Mouse (Mus musculus): Measurements from ENCODE around the gene Smok3b.
"Not testable (repeated sequence)": the region's sequence is repeated elsewhere in the genome, so short reads cannot be mapped to it uniquely, and the experiment has no call there.

Gene Smok3b

DNA sequence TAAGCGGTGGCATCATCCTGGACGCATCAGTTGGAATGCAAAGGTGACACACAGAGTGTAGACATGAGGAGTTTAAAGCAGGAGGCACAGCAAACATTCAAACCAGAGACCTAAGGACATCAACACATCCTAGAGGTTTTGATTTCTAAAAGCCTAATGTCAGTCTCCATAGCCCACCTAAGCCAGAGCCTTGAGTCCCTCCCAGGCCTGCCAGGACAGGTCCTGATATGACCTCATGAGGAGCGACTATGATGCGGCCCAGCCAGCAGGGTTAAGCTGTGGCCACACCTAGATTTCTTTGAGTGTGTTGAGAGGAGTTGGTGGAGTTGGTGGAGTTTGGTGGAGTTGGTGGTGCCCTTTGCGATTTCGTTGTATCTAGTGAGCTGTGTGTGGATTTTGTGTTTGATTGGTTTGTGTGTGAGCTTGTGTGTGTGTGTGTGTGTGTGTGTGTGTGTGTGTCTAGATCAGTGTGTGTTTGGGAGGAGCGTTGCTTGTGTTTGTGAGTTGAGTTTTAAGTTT is at the start of gene Smok3b, which contains the start of gene Smok3a:
TSS of gene Smok3b (plus strand) at position 469 of the 519 bp plus-strand sequence.
TSS of gene Smok3a (plus strand) at position 301 of the 519 bp plus-strand sequence.
- not testable (repeated sequence) for DNase-seq

- no peak for DNase-seq
These were observed 48.1 kb upstream of the Smok3b start for GRCm38 (mm10) chr5:137973161-137973560.

DNA sequence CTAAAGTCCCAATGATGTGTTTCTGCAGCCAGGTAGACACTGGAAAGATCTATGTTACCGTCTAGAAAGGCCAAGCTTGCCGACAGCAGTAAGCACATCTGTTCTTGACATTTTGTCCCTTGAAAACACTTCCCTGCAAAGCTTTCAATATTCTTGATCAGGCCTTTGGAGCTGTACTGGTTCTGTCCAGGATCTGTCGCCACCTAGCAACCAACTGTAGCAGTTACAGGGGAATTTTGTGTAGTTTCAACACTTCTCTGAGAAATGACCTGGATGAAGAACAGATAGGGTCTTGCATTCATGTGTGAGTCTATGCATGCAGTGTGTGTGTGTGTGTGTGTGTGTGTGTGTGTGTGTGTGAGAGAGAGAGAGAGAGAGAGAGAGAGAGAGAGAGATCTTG is 47.5 kb upstream of the Smok3b start:
- DNase-seq: no peak

DNA sequence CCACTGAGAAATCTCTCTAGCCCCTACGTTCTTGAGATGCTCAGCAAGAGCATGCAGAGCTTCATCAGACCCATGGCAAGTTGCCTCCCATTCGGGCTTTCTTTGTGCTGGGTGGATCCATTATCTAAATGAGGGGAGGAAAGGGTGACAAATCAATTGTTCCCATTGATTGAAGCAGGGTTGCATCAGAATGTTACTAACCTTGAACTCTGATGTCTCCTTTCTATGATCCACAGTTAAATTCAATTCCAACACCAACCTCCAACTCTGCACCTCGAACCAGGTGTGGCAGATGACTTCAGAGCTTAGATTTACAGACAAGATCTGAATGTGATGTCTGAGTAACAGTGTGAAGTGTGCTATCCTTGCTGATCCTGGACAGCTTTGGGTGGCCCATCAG is 46.5 kb upstream of the Smok3b start:
- DNase-seq: no peak

DNA sequence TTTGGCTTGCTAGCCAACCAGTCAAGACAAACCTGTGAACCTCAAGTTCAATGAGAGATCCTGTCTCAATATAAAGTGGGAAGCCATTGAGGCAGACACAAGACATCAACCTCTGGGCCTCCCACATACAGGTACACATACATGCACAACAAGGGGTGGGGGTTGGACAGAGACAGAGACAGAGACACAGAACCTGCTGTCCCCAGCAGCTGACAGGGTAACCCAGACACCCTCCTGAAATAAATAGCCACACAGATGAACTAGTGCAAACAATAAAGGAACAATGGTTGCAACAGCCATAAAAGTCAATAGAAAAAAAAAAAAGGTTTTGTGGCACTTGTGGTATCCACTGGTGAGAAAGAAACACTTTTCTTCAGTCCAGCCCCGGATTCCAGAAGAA is 45.8 kb upstream of the Smok3b start:
- no peak for DNase-seq

DNA sequence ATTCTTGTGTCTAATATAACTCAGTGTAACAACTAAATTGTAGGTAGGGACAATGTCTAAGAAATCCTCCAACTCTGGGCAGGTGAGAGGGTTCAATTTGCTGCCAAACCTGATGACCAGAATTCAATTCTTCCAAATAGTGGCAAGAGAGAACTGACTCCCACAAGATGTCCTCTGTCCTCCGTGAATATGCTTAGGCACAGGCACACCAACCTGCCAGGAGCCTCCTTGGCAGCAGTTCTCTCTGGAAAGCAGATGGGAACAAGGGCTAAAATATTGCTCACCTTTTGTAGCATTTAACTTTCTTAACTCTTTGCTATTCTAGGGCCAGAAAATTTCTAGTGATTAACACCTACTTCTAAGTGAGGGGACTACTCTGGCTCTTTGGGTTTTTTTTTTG is 43.9 kb upstream of the Smok3b start:
- no peak for DNase-seq

GRCm38 (mm10) chr5:137979081-137979480 is 42.1 kb upstream of the Smok3b start:
- DNase-seq: no peak

DNA sequence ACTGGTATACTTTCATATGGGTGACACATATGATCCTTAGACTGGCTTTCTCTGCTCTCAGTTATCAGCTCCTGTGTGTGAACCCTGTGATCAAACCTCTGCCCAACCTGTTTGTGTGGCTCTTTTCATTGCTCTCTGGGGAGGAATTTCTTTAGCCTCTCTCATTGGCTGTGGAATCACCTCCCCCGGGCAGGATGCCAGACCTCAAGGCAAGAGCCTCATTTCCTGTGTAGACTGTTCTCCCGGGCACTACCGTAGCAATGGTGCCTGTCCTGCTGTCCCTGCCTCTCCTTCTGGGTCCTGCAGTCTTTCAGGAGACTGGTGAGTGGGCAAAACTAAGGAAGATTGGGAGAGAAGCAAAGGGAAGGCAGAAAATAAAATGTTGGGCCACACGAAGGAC is 39.9 kb upstream of the Smok3b start, which contains the start of gene Azgp1:
TSS of gene Azgp1 (plus strand) at position 221 of the 400 bp plus-strand sequence.
- DNase-seq: peak; percentile 57 to 66

- no peak for DNase-seq
These were observed 34.9 kb upstream of the Smok3b start for GRCm38 (mm10) chr5:137986351-137986750.

DNA sequence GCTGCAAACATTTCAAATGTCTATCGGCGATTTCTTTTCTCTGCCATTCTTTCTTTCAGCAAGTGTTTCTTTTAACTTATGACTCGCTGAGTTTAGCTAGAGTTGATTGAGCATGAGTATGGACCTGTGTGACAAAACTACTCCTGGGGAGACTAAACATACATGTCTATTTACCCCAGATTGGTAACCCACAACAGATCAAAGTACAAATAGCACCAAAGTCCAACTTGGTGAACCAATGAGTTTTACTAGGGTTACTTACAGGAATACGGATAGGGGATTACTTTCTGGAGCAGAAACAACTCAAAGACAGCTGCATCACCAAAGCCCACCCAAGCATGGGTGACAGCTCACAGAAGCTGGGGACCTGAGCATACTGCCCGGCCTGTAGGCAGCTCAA is 11.8 kb upstream of the Smok3b start:
- DNase-seq: no peak

- no peak for DNase-seq
These were observed 8.8 kb upstream of the Smok3b start for GRCm38 (mm10) chr5:138012382-138012781.

DNA sequence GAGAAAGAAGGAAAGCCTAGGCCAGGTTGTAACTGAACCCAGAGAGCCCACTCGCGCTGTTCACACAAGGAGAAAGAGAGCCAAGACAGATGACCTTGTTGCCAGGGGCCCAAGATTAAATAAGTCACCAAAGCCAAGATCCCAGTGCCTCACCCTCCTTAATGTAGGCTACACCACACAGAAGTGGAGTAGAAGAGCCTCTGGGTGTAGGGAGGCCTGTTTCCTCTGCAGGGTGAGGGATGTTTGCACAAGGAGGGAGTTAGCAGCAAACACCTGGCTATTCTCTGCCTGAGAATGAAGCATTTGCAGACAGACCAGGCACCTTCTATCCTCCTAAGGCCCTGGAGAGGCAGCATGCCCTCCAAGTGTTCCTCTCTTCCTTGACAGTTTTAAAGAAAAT is 4.7 kb upstream of the Smok3b start:
- DNase-seq: no peak

- DNase-seq: no peak
These were observed 4.2 kb upstream of the Smok3b start for GRCm38 (mm10) chr5:138016997-138017396.

DNA sequence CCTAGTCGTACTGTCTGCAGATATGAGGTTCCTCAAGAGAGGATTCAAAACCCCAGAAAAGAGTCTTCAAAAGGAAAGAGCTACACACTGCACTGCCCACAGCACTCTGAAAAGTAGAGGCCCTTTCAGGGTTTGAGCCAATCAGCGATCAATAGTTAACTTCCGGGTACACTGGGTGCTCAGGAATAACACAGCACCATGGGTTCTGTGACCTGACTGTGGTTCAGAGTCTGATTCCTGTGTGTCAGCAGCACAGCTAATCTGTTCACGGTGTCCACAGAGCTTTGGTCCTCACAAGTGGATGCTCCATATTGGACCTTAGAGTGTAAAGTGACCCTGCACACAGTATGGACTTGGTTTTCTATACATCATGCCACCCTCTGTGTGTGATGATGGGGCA is 1.7 kb upstream of the Smok3b start:
- DNase-seq: not testable (repeated sequence)

DNA sequence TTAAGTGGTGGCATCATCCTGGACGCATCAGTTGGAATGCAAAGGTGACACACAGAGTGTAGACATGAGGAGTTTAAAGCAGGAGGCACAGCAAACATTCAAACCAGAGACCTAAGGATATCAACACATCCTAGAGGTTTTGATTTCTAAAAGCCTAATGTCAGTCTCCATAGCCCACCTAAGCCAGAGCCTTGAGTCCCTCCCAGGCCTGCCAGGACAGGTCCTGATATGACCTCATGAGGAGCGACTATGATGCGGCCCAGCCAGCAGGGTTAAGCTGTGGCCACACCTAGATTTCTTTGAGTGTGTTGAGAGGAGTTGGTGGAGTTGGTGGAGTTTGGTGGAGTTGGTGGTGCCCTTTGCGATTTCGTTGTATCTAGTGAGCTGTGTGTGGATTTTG is 31.7 kb downstream of the Smok3b start, which contains the start of gene Smok3c:
TSS of gene Smok3c (plus strand) at position 301 of the 400 bp plus-strand sequence.
- DNase-seq: not testable (repeated sequence)

DNA sequence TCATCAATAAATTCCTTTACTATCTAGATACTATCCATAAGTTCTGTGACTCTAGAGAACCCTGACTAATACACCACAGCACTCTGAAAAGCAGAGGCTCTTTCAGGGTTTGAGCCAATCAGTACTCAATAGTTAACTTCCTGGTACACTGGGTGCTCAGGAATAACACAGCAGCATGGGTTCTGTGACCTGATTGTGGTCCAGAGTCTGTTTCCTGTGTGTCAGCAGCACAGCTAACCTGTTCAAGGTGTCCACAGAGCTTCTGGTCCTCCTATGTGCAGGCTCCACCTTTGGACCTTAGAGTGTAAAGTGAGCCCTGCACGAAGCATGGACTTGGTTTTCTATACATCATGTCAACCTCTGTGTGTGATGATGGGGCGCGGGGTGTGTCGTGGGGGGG is 52.6 kb downstream of the Smok3b start:
- no peak for DNase-seq

- no peak for DNase-seq
These were observed 54.5 kb downstream of the Smok3b start for GRCm38 (mm10) chr5:138075684-138076083.

GRCm38 (mm10) chr5:138076148-138076547 is 54.9 kb downstream of the Smok3b start:
- DNase-seq: no peak

- no peak for DNase-seq
These were observed 59.2 kb downstream of the Smok3b start for GRCm38 (mm10) chr5:138080456-138080855.

GRCm38 (mm10) chr5:138081446-138081845 is 60.2 kb downstream of the Smok3b start:
- DNase-seq: no peak

DNA sequence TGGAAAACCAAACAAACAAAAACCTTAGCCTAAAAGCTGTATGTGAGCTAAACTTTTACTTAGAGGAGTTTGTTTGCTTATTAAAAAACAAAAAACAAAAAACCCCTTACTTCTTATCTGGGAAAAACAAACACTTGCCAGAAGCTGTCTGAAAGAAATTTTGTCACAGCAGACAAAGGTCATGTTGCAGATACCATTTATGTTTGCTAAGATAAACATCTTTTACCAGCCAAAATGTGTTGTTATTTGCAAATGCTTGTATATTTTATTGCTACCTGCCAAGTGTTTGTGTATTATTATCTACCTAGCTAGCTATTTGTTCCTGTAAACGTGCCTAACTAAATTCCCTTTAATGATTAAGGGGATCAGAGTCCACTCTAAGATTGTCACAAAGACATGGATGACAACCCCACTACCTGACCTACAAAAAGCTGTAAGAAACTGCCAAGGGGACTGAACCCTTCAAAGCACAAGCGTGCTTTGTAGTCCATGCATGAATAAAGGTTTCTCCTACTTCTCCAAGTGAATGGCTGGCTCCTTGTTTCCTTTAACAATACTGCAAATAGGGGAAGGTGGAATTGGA is 62.2 kb downstream of the Smok3b start:
- no peak for DNase-seq

GRCm38 (mm10) chr5:138083936-138084335 is 62.7 kb downstream of the Smok3b start:
- no peak for DNase-seq

DNA sequence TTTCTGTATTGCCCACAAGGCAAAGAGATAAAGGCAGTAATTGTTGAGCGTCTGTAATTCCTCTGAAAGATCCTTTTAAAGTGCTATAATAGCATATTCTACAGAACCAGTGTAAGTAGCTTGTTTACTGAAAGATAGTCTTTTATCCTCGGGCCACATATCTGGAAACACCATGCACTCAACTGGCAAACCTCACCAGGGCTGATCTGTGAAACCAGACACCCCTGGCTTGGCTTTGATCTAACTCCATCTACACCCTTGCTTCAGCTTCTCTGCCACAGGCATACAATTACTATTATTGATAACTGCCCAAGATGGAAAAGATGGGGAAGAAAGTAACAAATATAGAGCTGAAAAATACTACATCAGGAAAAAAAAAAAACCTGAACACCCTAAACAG is 63.3 kb downstream of the Smok3b start:
- DNase-seq: no peak

DNA sequence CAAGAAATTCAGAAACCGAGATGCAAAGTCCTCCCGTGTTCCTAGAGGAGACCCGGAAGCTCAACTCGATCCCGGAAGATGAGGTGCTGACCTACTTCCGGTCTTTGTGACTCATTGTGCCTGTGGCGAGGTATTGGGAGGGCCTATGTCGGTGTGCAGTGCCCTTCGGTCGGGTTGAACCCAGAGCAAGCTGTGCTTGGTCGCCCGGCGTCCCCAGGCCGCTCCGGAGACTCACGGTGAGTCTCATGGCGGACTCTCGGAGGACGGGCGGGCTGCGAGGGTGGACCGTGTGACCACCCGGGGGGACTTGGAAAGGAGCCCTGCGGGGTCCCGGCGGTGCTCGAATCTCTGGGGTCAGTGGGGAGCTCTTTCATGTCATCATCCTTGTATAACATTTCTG is 63.8 kb downstream of the Smok3b start, which contains the start of gene Zkscan1:
TSS of gene Zkscan1 (plus strand) at position 89 of the 400 bp plus-strand sequence.
- peak; percentile 82 to 88 for DNase-seq
